Mouse (Mus musculus): ENCODE measurements around the gene Map3k5. TPM values are rescaled to one million over a fixed set of nuclear protein-coding genes. Genes with fewer than 3 reads are reported as not detected.

Map3k5 gene
- total RNA-seq, 1 experiment from 2014 or later, result 22.0 TPM

DNA sequence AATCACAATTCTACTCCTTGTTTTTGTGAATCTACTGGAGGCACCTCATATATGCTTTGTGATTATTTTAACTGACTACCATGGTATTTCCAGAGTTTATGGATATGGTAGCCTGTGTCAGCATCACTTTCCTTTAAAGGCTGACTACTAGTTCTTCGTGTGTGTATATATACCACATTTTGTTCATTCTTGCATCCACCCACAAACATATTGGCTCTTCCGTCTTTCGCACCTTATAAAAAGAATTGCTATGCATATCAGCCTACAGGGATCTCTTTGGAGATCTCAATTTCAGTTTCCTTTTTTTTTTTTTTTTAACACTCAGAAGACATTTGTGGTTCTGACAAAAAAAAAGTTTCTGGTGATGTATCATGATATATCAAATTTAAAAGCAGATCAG, 105.3 kb downstream of the Map3k5 start:
- no peak for ATAC-seq (replicated peaks; ENCODE audit: low read depth, poor library complexity, severe bottlenecking)

DNA sequence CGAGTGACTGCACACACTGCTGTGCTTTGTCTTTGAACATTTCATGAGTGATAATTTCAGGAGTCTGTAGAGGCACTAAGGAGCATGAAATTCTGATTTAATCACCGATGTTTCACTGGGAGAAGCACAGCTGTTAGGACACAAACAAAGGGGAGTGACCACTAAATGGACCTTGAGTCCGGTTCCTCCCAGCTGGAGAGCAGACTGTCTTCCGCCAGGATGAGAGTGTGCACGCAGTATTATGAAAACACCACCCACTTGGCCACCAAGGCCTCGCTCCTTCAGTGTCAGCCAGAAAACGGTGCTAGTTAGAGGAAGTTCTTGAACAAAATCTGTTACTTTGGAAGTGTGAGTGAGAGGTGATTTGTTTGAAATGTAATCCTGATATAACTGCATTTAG, 105.8 kb downstream of the Map3k5 start:
- no peak for ATAC-seq (replicated peaks; ENCODE audit: low read depth, poor library complexity, severe bottlenecking)

DNA sequence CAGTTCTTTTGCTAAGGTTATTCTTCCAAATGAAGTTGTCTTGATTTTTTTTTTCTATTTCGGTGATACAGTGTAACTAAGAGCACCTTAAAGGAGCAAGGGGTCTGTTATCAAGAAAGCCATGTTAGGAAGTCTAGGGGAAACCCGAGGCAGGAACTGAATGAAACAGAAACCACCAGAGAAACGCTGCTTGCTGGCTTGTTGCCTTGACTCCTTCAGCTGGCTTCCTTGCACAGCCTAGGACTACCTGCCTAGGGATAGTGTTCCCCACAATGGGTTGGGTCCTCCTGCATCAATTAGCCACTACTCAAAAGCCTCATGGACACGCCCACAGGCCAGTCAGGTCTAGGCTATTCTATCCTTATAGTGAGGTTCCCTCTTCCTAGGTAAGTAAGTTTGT, 106.4 kb downstream of the Map3k5 start:
- ATAC-seq (replicated peaks; ENCODE audit: low read depth, poor library complexity, severe bottlenecking), result no peak

DNA sequence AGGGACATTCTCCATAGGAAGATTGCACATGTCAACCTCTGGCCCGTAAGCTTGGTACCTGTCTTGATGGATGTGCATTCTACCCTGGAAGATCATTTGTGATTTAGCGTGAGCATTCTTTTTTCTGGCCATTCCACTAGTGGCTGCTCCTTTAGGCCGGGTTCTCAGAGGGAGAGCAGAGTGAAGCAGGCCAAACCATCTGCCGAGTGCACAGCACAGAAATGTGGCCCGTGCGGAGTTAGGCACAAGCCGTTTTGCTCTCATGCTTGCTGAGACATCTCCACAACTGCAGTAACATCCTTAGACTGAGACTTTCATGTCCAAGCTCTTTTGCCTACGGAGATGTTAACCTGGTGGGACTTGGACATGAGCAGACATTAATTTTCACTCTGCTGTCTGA, 107.8 kb downstream of the Map3k5 start:
- ATAC-seq (replicated peaks; ENCODE audit: low read depth, poor library complexity, severe bottlenecking), result no peak

DNA sequence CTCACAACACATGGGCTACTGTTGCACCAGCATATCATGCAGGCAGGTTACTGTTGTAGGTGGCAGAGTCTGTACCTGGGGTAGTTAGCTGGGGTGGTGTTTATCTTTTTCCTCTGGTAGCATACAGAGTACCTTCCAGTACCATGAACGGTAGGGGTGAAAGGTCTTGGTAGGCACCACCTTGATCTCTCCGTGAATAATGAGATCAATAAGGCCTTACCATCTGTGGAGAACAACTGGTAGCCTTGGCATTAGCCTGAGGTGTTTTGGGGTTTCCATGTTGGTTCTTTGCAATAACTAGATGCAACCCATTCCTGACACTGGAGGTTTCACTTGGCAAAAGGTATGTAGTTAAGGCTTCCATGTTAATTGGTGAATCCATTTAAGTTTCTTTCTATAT, 109.8 kb downstream of the Map3k5 start:
- no peak for ATAC-seq (replicated peaks; ENCODE audit: low read depth, poor library complexity, severe bottlenecking)

DNA sequence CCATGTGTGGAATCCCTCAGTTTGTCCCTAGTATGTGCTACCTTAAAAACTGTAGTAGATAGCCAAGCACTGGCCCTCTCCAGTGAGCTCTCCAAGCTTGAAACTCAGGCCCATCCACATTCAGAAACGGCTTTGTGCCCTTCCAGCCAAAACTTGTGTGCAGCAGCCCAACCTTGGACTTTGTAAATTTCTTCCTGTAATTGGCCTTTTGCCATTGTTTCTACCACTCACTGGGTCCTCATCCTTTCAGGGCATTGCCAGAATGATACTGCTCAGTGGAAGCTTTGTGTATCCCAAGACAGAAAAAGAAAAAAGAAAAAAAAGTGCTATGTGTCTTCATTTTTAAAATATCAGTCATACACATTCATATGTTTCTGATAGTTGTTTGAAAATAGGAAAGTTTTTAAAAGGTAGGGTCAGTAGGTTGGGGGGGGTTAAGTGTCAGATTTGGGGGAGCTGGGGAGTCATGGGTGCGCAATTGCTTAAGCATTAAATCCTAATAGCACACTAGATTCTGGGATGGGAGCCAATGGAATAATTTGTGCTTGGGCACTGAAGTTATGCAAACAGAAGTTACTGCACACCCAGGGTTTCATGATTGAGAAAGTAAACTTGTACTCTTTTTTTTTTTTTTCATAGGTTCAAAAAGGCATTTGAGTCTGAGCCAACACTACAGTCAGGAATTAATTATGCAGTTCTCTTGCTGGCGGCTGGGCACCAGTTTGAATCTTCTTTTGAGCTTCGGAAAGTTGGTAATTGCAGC, 111.6 kb downstream of the Map3k5 start:
- no peak for ATAC-seq (replicated peaks; ENCODE audit: low read depth, poor library complexity, severe bottlenecking)

DNA sequence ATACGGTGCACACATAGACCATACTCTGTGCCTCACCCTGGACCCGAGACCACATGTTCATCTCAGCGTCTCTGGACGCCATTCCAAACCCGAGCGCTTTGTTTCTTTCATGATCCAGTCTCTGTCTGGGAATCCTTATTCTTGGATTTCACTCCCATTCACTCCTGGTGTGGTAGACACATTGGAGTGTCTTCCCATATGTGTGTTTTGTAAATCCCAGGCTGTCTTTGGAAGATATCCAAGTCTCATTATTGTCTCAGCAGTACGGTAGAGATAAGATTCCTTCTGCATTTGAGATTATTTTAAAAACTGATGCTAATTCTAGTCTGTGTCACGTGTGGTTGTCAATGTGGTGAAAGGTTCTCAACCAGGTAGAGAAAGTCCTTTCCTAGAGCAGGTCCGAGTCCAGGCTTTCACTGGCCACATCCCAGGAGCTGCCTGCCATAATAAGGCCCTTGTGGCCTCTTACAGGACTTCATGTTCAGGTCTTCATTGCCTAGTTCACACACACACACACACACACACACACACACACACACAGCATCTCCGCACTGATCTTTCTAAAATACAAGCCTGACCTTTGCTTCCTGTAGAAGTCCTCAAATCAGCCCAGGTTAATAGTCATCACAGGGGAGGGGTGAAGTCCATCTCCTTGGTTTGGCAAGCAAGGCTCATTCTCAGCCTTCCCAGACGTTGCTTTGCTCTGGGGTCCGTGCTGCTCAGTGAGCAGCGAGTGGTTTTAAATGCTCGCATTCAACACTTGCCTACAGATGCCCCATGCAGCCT, 122.8 kb downstream of the Map3k5 start:
- ATAC-seq (replicated peaks; ENCODE audit: low read depth, poor library complexity, severe bottlenecking), result no peak

DNA sequence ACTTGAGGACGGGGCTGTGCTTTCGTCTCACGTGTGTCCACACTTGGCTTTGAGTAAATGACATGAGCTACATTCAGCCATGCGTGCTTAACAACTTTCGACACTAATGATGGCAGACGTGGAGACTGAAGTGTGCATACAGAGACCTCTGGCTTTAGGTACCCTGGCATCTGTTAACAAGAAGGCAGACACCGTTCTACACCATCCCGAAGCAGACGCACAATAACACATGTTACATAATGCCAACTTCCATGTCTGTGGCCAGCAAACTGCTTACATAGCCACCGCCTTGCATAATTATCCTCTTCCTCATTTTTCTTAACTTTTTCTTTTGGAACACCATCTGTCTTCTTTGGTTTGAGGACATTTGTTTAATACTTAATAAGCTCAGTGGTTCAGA, 123.8 kb downstream of the Map3k5 start:
- ATAC-seq (replicated peaks; ENCODE audit: low read depth, poor library complexity, severe bottlenecking), result peak; percentile 61

DNA sequence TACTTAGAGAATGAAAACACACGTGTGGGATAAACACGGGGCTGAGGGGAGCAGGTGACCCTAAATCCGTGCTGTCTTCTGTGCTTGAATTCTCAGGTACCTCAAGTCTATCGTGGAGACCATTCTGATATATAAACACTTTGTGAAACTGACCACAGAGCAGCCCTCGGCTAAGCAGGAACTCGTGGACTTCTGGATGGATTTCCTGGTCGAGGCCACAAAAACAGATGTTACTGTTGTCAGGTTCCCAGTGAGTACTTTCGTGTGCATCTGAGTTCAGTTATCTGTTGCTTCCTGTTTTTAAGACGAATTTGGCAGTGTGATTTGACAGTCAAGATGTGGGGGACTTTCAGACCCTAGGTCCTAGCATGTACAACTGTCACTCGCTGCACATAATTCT, 124.6 kb downstream of the Map3k5 start:
- peak; percentile 76 for ATAC-seq (replicated peaks; ENCODE audit: low read depth, poor library complexity, severe bottlenecking)

DNA sequence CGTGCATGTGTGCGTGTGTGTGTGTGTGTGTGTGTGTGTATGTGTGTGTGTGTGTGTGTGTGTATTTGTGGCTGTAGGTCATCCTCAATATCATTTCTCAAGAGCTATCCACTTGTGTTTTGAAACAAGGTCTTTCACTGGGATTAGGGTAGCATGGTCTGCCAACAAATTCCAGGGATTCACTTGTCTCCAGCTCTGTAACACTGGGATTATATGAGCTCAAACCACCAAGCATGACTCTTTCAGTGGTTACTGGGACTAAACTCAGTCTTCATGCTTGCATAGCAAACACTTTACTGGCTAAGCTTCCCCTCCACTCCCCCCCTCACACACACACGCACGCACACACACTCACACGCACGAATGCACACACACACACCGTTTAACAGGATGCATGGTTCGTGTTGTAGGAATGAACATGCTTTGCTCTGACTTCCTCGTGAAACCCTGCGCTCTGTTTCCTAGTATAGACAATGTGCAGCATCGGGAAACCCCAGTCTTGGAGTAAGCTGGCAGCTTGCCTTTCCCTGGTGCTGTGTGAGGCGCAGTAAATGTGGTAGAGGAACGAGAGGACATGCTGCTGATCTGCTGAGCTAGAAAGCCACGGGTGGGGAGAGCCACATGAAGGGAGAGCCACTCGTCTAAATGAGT, 126.2 kb downstream of the Map3k5 start:
- ATAC-seq (replicated peaks; ENCODE audit: low read depth, poor library complexity, severe bottlenecking), result 0 out of 2 replicates have a peak, but pooled peaks have one; percentile 10

DNA sequence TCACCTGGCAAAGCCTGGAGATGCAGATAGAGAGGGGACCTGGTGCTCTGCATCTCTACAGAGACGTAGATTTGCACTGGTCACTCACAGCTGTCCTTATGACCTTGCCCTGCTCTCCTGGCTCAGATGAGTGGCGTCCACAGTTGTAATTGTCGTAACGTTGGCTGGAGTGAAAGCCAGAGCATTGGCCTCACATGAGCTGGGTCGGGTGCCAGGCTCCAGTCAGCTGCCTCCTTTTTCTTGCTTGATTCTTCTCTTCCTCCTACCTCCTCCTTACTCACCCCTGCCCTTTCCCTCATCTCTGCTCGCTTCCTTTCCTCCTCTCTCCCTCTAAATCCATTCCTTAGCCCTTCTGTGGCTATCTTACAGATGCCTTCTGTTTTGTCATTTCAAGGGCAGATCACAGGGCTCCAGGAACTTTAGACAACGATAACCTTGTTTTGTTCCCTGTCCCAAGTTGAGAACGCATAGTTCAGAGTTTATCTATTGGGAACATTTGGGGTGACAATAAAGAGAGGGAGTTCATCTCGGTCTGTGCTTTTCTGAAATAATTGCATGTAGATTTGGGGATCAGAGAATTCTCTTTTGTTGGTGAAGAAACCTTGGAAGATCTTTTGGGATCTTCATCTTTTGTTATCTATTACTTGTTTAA, 130.4 kb downstream of the Map3k5 start:
- no peak for ATAC-seq (replicated peaks; ENCODE audit: low read depth, poor library complexity, severe bottlenecking)

DNA sequence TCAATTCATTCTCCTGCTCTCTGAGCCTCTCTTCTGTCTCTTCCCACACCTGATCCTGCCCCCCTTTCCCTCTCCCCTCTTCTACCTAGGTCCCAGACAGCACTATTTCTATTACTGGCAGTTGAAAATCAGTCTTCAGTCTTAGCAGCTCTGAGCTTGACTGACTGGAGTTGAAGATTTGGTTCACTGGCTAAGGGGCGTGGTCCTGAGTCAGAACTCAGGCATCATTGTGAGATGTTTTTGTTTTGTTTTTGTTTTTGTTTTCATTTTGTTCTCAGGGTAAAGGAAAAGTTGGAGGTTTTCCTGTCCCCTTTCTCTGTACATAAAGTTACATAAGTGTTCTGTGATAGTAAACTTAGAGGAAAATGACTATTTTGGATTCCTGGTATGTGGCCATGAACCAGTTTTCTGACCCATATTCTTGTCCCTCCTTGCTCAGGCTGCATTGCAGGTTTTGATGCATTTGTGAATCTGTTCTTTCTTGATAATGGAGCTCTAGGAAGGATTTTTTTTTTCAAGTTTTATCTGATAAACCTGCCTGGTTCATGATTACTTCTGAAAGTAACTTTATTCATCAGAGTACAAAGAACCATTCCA, 131.9 kb downstream of the Map3k5 start:
- ATAC-seq (replicated peaks; ENCODE audit: low read depth, poor library complexity, severe bottlenecking), result no peak

DNA sequence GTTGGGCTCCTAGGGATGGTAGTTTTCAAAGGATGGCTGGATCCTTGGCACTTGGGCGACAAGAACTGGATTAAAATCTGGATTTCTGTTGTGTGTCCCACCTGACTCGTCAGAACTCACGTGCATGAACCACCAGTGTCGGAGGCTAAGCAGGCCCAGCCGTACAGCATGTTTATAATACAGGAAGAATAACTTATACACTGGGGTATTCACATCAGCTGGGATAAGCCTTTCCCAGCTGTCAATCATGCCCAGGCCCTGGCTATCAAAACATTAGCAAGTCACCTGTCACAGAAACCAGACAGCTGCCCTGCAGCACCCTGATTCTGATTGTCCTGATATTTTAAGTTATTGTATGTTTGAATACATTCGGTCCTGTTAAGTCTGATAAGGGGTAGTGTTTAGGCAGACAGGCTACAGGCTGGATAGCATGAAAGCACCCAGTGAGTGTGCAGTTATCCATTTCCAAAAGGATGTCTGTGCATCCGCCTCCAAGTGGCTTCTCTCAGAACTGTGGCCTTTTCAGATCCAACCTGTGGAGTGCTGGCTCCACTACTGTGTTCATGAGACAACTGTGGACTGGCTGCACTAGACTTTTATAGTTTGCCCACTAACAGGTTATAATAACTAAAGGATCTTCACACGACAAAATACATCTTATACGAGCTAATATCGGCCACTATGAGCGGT, 135.6 kb downstream of the Map3k5 start:
- ATAC-seq (replicated peaks; ENCODE audit: low read depth, poor library complexity, severe bottlenecking), result no peak

DNA sequence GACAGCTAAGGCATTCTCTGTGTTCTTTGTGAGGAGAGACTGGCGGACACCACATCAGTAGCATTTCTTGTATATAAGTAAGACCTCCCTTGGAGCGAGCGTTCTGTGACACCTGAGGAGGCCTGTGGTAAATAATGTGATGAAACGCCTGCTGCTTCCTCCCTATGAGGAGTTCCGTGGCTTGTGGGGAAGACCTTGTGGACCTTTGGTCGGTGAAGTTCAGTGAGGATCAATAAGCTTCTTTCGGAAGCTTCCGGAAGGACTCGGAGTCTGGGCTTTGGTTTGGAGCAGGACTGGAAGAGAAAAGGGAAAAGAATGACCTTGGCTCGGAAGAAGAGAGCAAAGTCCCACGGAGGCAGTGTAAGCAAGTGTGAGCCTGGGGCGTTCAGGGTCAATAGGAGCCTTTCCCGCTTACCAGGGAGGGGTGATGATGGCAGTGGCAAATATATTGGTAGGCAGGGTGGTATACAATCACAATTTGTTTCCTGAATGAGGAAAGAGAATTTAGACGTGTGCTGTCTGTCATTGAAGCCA, 136.4 kb downstream of the Map3k5 start:
- ATAC-seq (replicated peaks; ENCODE audit: low read depth, poor library complexity, severe bottlenecking), result no peak

DNA sequence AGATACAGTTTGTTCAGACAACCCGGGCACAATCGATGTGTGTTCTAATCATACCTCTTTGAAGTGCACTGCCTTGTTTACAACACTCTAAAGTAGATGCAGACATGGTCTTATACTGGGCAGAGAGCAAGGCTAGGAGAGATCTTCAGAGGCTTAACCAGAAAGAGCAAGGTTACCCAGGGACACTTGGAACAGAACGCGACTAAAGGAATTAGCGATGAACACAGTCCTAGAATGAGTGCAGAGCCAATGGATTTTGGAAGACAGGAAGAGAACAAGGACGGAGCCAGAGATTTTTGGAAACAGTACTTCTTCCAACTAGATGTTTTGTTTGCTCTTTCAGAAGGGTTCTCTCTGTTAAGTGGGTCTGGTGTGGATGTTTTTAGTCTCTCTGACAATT, 137.4 kb downstream of the Map3k5 start:
- ATAC-seq (replicated peaks; ENCODE audit: low read depth, poor library complexity, severe bottlenecking), result no peak

DNA sequence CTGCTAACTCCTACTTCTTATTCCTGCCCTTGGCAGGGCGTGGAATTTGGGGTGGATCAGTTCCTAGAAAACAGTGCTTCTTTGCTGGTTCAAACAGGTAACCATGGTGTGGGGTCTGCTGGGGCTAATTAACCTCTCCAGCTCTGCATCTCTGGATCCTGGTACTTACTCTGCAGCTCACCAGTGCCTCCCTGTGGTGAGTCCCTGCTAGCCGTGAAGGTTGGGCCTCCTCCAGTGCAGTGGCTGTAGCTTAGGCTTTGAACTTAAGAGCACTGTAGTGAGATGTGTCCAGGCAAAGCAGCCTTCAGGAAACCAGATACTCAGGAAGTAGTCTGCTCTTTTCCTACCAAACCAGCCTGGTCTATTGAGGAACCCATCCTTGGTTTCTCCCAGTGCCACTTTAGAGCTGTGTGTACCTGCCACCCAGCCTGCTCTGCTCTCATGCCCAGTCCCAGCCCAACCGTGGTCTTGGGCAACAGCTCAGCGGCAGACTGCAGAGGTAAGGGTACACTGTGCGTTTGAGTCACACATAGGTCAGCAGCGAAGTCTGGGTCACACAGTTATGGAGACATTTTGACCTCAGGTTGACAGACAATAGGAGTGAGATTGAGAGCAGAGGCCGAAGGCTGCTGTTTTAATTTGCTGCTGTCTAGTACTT, 139.1 kb downstream of the Map3k5 start:
- peak; percentile 92 for ATAC-seq (replicated peaks; ENCODE audit: low read depth, poor library complexity, severe bottlenecking)

DNA sequence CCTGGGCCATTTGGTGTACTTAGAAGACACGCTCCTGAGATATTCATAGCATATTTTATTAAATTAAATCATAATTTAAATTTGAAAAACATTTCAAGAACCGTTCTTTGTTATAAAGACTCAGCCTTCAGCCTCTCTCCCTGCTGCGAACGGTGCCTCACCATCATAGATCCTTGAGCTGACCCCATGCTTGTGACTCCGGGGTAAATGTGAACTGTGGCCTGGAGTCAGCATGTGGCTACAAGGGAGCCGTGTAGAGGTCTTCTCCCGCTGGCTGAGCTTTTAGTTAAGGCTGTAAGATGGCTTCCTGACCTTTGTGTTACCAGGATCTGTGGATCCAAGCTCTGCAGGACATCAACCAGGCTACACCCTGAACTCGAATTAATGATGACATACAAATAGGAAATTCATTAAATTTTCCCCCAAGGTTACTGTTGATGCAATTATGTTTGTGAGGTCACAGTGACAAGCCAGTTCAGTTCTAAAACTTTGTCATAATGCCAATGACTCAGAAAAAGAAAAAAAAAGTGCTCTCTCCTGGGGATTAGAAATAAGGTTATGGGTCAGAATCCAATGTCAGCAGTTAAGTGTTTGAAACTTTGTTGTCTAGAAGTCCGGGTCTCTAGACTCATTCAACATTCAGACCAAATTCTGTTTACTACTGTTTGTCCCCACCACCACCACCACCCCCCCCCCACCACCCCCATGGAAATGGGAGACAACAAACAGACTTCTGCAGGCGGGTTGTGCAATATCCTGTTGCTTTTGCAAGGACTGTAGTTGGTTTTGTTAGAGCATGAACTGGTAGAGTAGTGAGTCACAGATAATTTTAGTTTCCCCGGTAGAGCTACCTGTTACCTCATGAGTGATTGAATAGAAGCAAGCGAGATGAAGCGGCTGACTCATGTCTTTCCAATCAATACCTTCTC, 142.5 kb downstream of the Map3k5 start:
- ATAC-seq (replicated peaks; ENCODE audit: low read depth, poor library complexity, severe bottlenecking), result peak; percentile 59

DNA sequence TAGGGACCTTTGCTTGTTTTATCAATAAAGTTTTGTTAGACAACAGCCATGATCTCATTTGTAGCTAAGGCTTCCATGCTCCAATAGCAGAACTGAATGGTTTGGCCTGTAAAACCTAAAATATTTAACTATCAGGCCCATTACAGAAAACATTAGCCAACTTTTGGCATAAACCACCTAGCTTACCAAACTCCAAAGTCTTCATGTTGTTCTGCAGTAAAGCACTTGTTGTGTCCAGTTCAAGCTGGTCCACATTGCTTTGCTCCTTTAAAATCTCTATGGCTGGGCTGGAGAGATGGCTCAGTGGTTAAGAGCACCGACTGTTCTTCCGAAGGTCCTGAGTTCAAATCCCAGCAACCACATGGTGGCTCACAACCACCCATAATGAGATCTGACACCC, 144.1 kb downstream of the Map3k5 start:
- no peak for ATAC-seq (replicated peaks; ENCODE audit: low read depth, poor library complexity, severe bottlenecking)
